Mouse (Mus musculus) hindbrain, embryonic 13.5 days (tissue): ENCODE results near the gene Erlec1. TPM values are rescaled to one million over a fixed set of nuclear protein-coding genes. Genes with fewer than 3 reads are reported as not detected.

ENCODE experiments used
- ATAC-seq: fragments of 200-750 bp; cut with Nextera tagmentation; 2 replicates; pipeline ENCODE4 v1.8.0; 2017; ENCODE audit warnings: moderate TSS enrichment; ENCODE audit not compliant: low FRiP score
- H3K27ac ChIP-seq: fragments of 300-500 bp; sonication (generic); 2 replicates; pipeline ENCODE4 v1.5.1; 2015; ENCODE audit warnings: inconsistent platforms, mild to moderate bottlenecking, moderate library complexity
- H3K27me3 ChIP-seq: fragments of 300-500 bp; sonication (generic); 2 replicates; pipeline ENCODE4 v1.6.1; 2015; ENCODE audit warnings: mild to moderate bottlenecking, inconsistent platforms
- H3K36me3 ChIP-seq: fragments of 300-500 bp; sonication (generic); 2 replicates; pipeline ENCODE4 v1.6.1; 2015; ENCODE audit warnings: mild to moderate bottlenecking, inconsistent platforms
- H3K4me1 ChIP-seq: fragments of 300-500 bp; sonication (generic); replicated peaks from 2 replicates; pipeline ENCODE4 v1.6.1; 2015; ENCODE audit warnings: inconsistent platforms
- H3K4me2 ChIP-seq: fragments of 300-500 bp; sonication (generic); 2 replicates; pipeline ENCODE4 v1.6.1; 2015; ENCODE audit warnings: inconsistent platforms, mild to moderate bottlenecking, moderate library complexity
- H3K4me3 ChIP-seq: fragments of 300-500 bp; sonication (generic); 2 replicates; pipeline ENCODE4 v1.5.1; 2015; ENCODE audit warnings: mild to moderate bottlenecking, inconsistent platforms
- H3K9ac ChIP-seq: fragments of 300-500 bp; sonication (generic); 2 replicates; pipeline ENCODE4 v1.6.1; 2015; ENCODE audit warnings: mild to moderate bottlenecking, inconsistent platforms
- H3K9me3 ChIP-seq: fragments of 300-500 bp; sonication (generic); 2 replicates; pipeline ENCODE4 v1.6.1; 2016; ENCODE audit warnings: inconsistent platforms
- WGBS: fragments of 180-500 bp; shearing (Covaris S2); methylation state at CpG from one replicate; pipeline ENCODE4 v1.1.7; 2015; 5-methylcytosine and 5-hydroxymethylcytosine counted together
- polyA plus RNA-seq: library from polyadenylated mRNA; unstranded; fragments of >200 nt; fragmentation: Nextera tagmentation; extraction: Ambion mirVana; gene quantifications from 2 replicates; pipeline ENCODE4 v1.2.1, GENCODE M21; 2015

The Erlec1 gene
- polyA plus RNA-seq, 1 experiment from 2014 or later, result 11.2 TPM

- H3K9ac ChIP-seq, result no peak overlapping the region
- no peak overlapping the region for H3K4me2 ChIP-seq
- H3K4me3 ChIP-seq, result no peak overlapping the region
- H3K36me3 ChIP-seq, result peaks cover 55% of the 10 kb centered on the region
- no peaks in the 10 kb centered on the region for H3K4me1 ChIP-seq
- no peaks in the 10 kb centered on the region for H3K27me3 ChIP-seq
- H3K9me3 ChIP-seq, result no peaks in the 10 kb centered on the region
- no peak overlapping the region for H3K27ac ChIP-seq
- ATAC-seq, result no peak
- WGBS, result 100% methylated on average over 1 of the region's 1 CpGs
Observed at GRCm38 (mm10) chr11:30928498-30928897, 25.6 kb downstream of the Erlec1 start.

- no peak overlapping the region for H3K4me2 ChIP-seq
- H3K27ac ChIP-seq, result no peak overlapping the region
- H3K27me3 ChIP-seq, result no peaks in the 10 kb centered on the region
- H3K4me1 ChIP-seq, result no peaks in the 10 kb centered on the region
- H3K4me3 ChIP-seq, result no peak overlapping the region
- no peaks in the 10 kb centered on the region for H3K9me3 ChIP-seq
- no peak for ATAC-seq
- H3K9ac ChIP-seq, result no peak overlapping the region
- peaks cover 57% of the 10 kb centered on the region for H3K36me3 ChIP-seq
Observed at GRCm38 (mm10) chr11:30928079-30928478, 26.1 kb downstream of the Erlec1 start.

- H3K9me3 ChIP-seq, result no peaks in the 10 kb centered on the region
- no peak overlapping the region for H3K4me2 ChIP-seq
- no peak for ATAC-seq
- H3K9ac ChIP-seq, result no peak overlapping the region
- H3K36me3 ChIP-seq, result peaks cover 34% of the 10 kb centered on the region
- 98% methylated on average over 3 of the region's 3 CpGs for WGBS
- no peaks in the 10 kb centered on the region for H3K27me3 ChIP-seq
- no peak overlapping the region for H3K27ac ChIP-seq
- no peak overlapping the region for H3K4me3 ChIP-seq
- no peaks in the 10 kb centered on the region for H3K4me1 ChIP-seq
Observed at GRCm38 (mm10) chr11:30923283-30923682, 30.9 kb downstream of the Erlec1 start.

- Histone ChIP-seq H3K4me1 (no peaks in the 10 kb centered on the region), H3K36me3 (peaks cover 13% of the 10 kb centered on the region), H3K4me2 (no peak overlapping the region), H3K27ac (no peak overlapping the region), H3K4me3 (no peak overlapping the region), H3K9ac (no peak overlapping the region), H3K27me3 (no peaks in the 10 kb centered on the region), H3K9me3 (no peaks in the 10 kb centered on the region)
- WGBS, result 58% methylated on average over 1 of the region's 1 CpGs
- ATAC-seq, result no peak
Observed at GRCm38 (mm10) chr11:30920641-30921040, 33.5 kb downstream of the Erlec1 start.

- no peak for ATAC-seq
- Histone ChIP-seq H3K27ac (no peak overlapping the region), H3K4me1 (no peaks in the 10 kb centered on the region), H3K27me3 (no peaks in the 10 kb centered on the region), H3K4me3 (no peak overlapping the region), H3K36me3 (peaks cover 7% of the 10 kb centered on the region), H3K9me3 (no peaks in the 10 kb centered on the region), H3K4me2 (no peak overlapping the region), H3K9ac (no peak overlapping the region)
- WGBS, result 98% methylated on average over 3 of the region's 3 CpGs
Observed at GRCm38 (mm10) chr11:30912311-30912710, 41.8 kb downstream of the Erlec1 start.

- no peak overlapping the region for H3K27ac ChIP-seq
- H3K36me3 ChIP-seq, result no peaks in the 10 kb centered on the region
- no peaks in the 10 kb centered on the region for H3K4me1 ChIP-seq
- H3K4me2 ChIP-seq, result no peak overlapping the region
- H3K4me3 ChIP-seq, result no peak overlapping the region
- no peaks in the 10 kb centered on the region for H3K27me3 ChIP-seq
- no peaks in the 10 kb centered on the region for H3K9me3 ChIP-seq
- no peak for ATAC-seq
- no peak overlapping the region for H3K9ac ChIP-seq
Observed at GRCm38 (mm10) chr11:30899312-30899711, 54.8 kb downstream of the Erlec1 start.

- Histone ChIP-seq H3K36me3 (peaks cover 8% of the 10 kb centered on the region), H3K4me2 (no peak overlapping the region), H3K4me1 (no peaks in the 10 kb centered on the region), H3K9me3 (no peaks in the 10 kb centered on the region), H3K4me3 (no peak overlapping the region), H3K27ac (no peak overlapping the region), H3K9ac (no peak overlapping the region), H3K27me3 (no peaks in the 10 kb centered on the region)
- 90% methylated on average over 1 of the region's 1 CpGs for WGBS
- ATAC-seq, result no peak
Observed at GRCm38 (mm10) chr11:30896201-30896600, 57.9 kb downstream of the Erlec1 start.

- ATAC-seq, result no peak
- H3K36me3 ChIP-seq, result peaks cover 10% of the 10 kb centered on the region
- H3K27me3 ChIP-seq, result no peaks in the 10 kb centered on the region
- H3K27ac ChIP-seq, result no peak overlapping the region
- H3K9ac ChIP-seq, result no peak overlapping the region
- H3K4me3 ChIP-seq, result no peak overlapping the region
- peaks cover 5% of the 10 kb centered on the region; the same call in 1 of the 2 replicates for H3K4me1 ChIP-seq
- H3K9me3 ChIP-seq, result no peaks in the 10 kb centered on the region
- 88% methylated on average over 2 of the region's 2 CpGs for WGBS
- no peak overlapping the region for H3K4me2 ChIP-seq
Observed at GRCm38 (mm10) chr11:30888153-30888552, 66.0 kb downstream of the Erlec1 start.

- Histone ChIP-seq H3K4me1 (peaks cover 5% of the 10 kb centered on the region; the same call in 1 of the 2 replicates), H3K9ac (peak within 1 kb of the TSS; percentile 91), H3K4me3 (peak within 1 kb of the TSS; percentile 65), H3K9me3 (no peaks in the 10 kb centered on the region), H3K36me3 (peaks cover under 1% of the 10 kb centered on the region; the same call in 1 of the 2 replicates), H3K27me3 (no peaks in the 10 kb centered on the region), H3K27ac (peak within 1 kb of the TSS; percentile 90), H3K4me2 (peak within 1 kb of the TSS; percentile 82)
- peak; percentile 97 for ATAC-seq
- WGBS, result 2% methylated on average over 41 of the region's 41 CpGs
Observed at GRCm38 (mm10) chr11:30885171-30885871, 68.8 kb downstream of the Erlec1 start, which contains the start of the genes Gpr75 and Asb3. Gpr75 (plus strand) TSS chr11:30885358. Asb3 (plus strand) TSS chr11:30885416.

Other genes with a start within 250 kb of the Erlec1 start
- gene Psme4, start 182.6 kb downstream of the Erlec1 start, polyA plus RNA-seq, result 20.8 and 22.1 TPM in 2 replicates
- 4.7 and 4.8 TPM in 2 replicates for gene Gpr75, start 69.0 kb downstream of the Erlec1 start, polyA plus RNA-seq
- 32.0 and 33.8 TPM in 2 replicates for gene Asb3, start 68.9 kb downstream of the Erlec1 start, polyA plus RNA-seq
- 23.9 and 26.3 TPM in 2 replicates for gene Chac2, start 32.0 kb upstream of the Erlec1 start, polyA plus RNA-seq
- not detected in 2 replicates for gene Gm17332, start 228.1 kb upstream of the Erlec1 start, polyA plus RNA-seq